Mouse (Mus musculus): ENCODE measurements around the gene Pla1a. TPM values are rescaled to one million over a fixed set of nuclear protein-coding genes. Genes with fewer than 3 reads are reported as not detected.

Pla1a gene
- total and polyA plus RNA-seq, 2 experiments from 2014 or later, result 0.74 to 2.5 TPM

DNA sequence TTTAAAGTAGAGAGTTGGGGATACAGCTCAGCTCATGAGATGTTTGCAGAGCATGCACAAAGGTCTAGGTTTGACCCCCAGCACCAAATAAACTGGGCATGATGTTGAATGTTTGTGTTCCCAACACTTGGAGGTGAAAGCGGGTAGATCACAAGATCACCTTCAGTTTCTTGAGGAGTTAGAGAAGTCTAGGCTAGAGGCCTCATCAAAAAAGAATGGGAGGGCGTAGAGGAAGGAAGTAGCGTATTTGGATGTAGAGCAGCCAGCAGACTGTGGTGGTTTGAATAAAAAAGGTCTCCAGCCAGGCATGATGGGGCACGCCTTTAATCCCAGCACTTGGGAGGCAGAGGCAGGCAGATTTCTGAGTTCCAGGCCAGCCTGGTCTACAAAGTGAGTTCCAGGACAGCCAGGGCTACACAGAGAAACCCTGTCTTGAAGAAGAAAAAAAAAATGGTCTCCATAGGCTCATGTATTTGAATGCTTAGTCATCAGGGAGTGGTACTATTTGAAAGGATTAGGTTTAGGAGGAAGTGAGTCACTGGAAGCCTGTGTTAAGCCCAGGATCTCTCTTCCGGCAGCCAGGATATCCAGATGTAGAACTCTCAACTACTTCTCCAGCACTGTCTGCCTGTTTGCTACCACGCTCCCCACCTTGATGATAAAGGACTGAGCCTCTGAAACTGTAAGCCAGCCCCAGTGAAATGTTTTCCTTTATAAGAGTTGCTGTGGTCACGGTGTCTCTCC is 10.9 kb upstream of the Pla1a start:
- WGBS, result 98% methylated on average over 7 of the region's 7 CpGs
- H3K27me3 ChIP-seq (ENCODE audit: insufficient read depth, low read length), result no peaks in the 10 kb centered on the region
- no peak for TF ChIP-seq CTCF (IDR thresholded peaks at IDR 0.05; ENCODE audit: low read depth)
- peaks cover 49% of the 10 kb centered on the region for H3K36me3 ChIP-seq (ENCODE audit: insufficient read depth)
- no peak overlapping the region for H3K4me2 ChIP-seq (ENCODE audit: low read depth)
- no peaks in the 10 kb centered on the region for H3K9me3 ChIP-seq (ENCODE audit: low read length)
- no peak overlapping the region for H3K27ac ChIP-seq (ENCODE audit: low read depth, low read length)
- DNase-seq (no peak), ATAC-seq (no peak)
- H3K9ac ChIP-seq, result no peak overlapping the region
- no peak overlapping the region for H3K4me3 ChIP-seq (ENCODE audit: low read depth, low read length)
- no peaks in the 10 kb centered on the region for H3K4me1 ChIP-seq (ENCODE audit: insufficient read depth)

GRCm38 (mm10) chr16:38442216-38442615 is 9.3 kb upstream of the Pla1a start:
- Histone ChIP-seq H3K9me3 (ENCODE audit: low read length) (no peaks in the 10 kb centered on the region), H3K27me3 (ENCODE audit: insufficient read depth, low read length) (no peaks in the 10 kb centered on the region), H3K4me1 (ENCODE audit: insufficient read depth) (no peaks in the 10 kb centered on the region), H3K36me3 (ENCODE audit: insufficient read depth) (peaks cover 38% of the 10 kb centered on the region), H3K27ac (ENCODE audit: low read depth, low read length) (no peak overlapping the region), H3K9ac (no peak overlapping the region), H3K4me3 (ENCODE audit: low read depth, low read length) (no peak overlapping the region), H3K4me2 (ENCODE audit: low read depth) (no peak overlapping the region)
- ATAC-seq (no peak), DNase-seq (no peak)
- WGBS, result 84% methylated on average over 8 of the region's 8 CpGs
- TF ChIP-seq CTCF (IDR thresholded peaks at IDR 0.05; ENCODE audit: low read depth), result no peak

GRCm38 (mm10) chr16:38441611-38442010 is 8.7 kb upstream of the Pla1a start:
- DNase-seq (no peak), ATAC-seq (no peak)
- Histone ChIP-seq H3K4me2 (ENCODE audit: low read depth) (no peak overlapping the region), H3K4me1 (ENCODE audit: insufficient read depth) (no peaks in the 10 kb centered on the region), H3K36me3 (ENCODE audit: insufficient read depth) (peaks cover 32% of the 10 kb centered on the region), H3K27ac (ENCODE audit: low read depth, low read length) (no peak overlapping the region), H3K9ac (no peak overlapping the region), H3K9me3 (ENCODE audit: low read length) (no peaks in the 10 kb centered on the region), H3K4me3 (ENCODE audit: low read depth, low read length) (no peak overlapping the region), H3K27me3 (ENCODE audit: insufficient read depth, low read length) (no peaks in the 10 kb centered on the region)
- TF ChIP-seq CTCF (IDR thresholded peaks at IDR 0.05; ENCODE audit: low read depth), result no peak
- 89% methylated on average over 5 of the region's 5 CpGs for WGBS

DNA sequence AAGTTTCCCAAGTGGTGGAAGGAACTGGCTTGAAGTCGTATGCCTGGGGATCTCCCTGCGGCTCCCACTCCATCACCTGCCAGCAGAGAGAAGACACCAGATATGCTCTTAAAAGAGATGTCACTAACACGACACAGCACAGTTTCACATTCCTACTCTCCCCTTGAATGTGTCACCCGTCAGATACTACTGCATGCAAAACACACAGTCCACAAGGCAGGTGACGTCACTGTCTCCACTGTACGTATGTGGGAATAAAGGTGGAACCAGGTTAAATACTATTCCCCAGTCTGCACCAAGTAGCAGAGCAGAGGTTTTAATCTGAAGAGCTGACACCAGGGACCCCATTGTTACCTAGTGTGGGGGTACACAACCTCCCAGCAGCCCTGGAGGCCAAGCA is 7.5 kb upstream of the Pla1a start:
- no peak for ATAC-seq
- no peak for TF ChIP-seq CTCF (IDR thresholded peaks at IDR 0.05; ENCODE audit: low read depth)

DNA sequence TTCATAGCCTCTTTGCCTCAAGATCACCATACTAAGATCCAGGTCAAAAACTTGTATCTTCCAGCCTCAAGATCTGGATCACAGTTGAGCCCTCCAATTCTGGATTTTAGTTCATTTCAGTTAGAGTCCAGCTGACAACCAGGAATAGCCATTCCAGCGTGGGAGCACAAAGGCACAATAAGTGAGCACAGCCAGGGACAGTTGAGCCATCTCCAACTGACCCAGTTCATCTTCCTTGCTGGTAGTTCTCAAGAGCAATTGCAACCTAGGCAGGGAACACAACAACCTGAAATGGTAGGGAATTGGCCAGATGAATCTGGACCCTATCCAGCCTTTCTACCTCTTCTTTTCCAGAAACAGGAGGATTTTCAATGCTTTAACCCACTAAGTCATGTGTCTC is 6.2 kb upstream of the Pla1a start:
- peaks cover 9% of the 10 kb centered on the region for H3K36me3 ChIP-seq (ENCODE audit: insufficient read depth)
- no peak overlapping the region for H3K9ac ChIP-seq
- H3K9me3 ChIP-seq (ENCODE audit: low read length), result no peaks in the 10 kb centered on the region
- H3K4me3 ChIP-seq (ENCODE audit: low read depth, low read length), result no peak overlapping the region
- H3K4me2 ChIP-seq (ENCODE audit: low read depth), result no peak overlapping the region
- 94% methylated on average over 1 of the region's 1 CpGs for WGBS
- no peaks in the 10 kb centered on the region for H3K4me1 ChIP-seq (ENCODE audit: insufficient read depth)
- no peak for ATAC-seq
- no peak overlapping the region for H3K27ac ChIP-seq (ENCODE audit: low read depth, low read length)
- no peak for TF ChIP-seq CTCF (IDR thresholded peaks at IDR 0.05; ENCODE audit: low read depth)
- no peak for DNase-seq
- no peaks in the 10 kb centered on the region for H3K27me3 ChIP-seq (ENCODE audit: insufficient read depth, low read length)

More for the DNA sequence above, 7.5 kb upstream of the Pla1a start:
- Histone ChIP-seq H3K27ac (ENCODE audit: low read depth, low read length) (no peak overlapping the region), H3K9ac (no peak overlapping the region), H3K4me2 (ENCODE audit: low read depth) (no peak overlapping the region), H3K4me1 (ENCODE audit: insufficient read depth) (no peaks in the 10 kb centered on the region), H3K4me3 (ENCODE audit: low read depth, low read length) (no peak overlapping the region), H3K27me3 (ENCODE audit: insufficient read depth, low read length) (no peaks in the 10 kb centered on the region), H3K36me3 (ENCODE audit: insufficient read depth) (peaks cover 21% of the 10 kb centered on the region), H3K9me3 (ENCODE audit: low read length) (no peaks in the 10 kb centered on the region)
- WGBS, result 83% methylated on average over 6 of the region's 6 CpGs
- no peak for DNase-seq

GRCm38 (mm10) chr16:38434295-38434795 is 1.4 kb upstream of the Pla1a start:
- Histone ChIP-seq H3K27ac (ENCODE audit: low read depth, low read length) (no peak overlapping the region), H3K9ac (no peak overlapping the region), H3K4me3 (ENCODE audit: low read depth, low read length) (no peak overlapping the region), H3K27me3 (ENCODE audit: insufficient read depth, low read length) (no peaks in the 10 kb centered on the region), H3K36me3 (ENCODE audit: insufficient read depth) (no peaks in the 10 kb centered on the region), H3K9me3 (ENCODE audit: low read length) (no peaks in the 10 kb centered on the region), H3K4me1 (ENCODE audit: insufficient read depth) (no peaks in the 10 kb centered on the region), H3K4me2 (ENCODE audit: low read depth) (no peak overlapping the region)
- ATAC-seq, result no peak
- no peak for TF ChIP-seq CTCF (IDR thresholded peaks at IDR 0.05; ENCODE audit: low read depth)
- 74% methylated on average over 4 of the region's 4 CpGs for WGBS
- DNase-seq, result no peak

DNA sequence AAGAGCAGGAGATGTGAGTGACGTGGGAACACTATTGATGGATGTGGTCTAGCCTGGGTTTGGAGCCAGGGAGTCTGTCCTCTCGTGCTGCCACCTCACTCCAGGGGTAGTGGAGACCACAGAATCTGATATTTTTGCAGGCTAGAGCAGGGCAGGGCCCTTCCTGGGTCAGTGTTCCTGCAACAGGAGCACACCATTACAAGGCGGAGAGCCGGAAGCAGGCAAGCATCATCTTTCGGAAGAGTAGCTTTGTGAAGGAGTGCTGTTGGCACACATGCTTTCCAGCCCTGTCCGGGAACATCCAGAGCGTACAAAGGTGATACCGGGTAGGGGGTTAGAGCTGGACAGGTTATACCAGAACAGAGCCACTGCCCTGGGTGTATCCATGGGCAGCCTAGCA is 569 bp upstream of the Pla1a start:
- no peak overlapping the region for H3K9ac ChIP-seq
- no peak for ATAC-seq
- no peaks in the 10 kb centered on the region for H3K4me1 ChIP-seq (ENCODE audit: insufficient read depth)
- no peaks in the 10 kb centered on the region for H3K36me3 ChIP-seq (ENCODE audit: insufficient read depth)
- H3K27me3 ChIP-seq (ENCODE audit: insufficient read depth, low read length), result no peaks in the 10 kb centered on the region
- H3K4me2 ChIP-seq (ENCODE audit: low read depth), result no peak overlapping the region
- DNase-seq, result no peak
- no peak overlapping the region for H3K27ac ChIP-seq (ENCODE audit: low read depth, low read length)
- H3K4me3 ChIP-seq (ENCODE audit: low read depth, low read length), result no peak overlapping the region
- WGBS, result 88% methylated on average over 8 of the region's 8 CpGs
- no peak for TF ChIP-seq CTCF (IDR thresholded peaks at IDR 0.05; ENCODE audit: low read depth)
- H3K9me3 ChIP-seq (ENCODE audit: low read length), result no peaks in the 10 kb centered on the region
